Mouse (Mus musculus) brown adipose tissue, adult 24 weeks (tissue): ENCODE results near the gene Slc10a6. TPM values are rescaled to one million over a fixed set of nuclear protein-coding genes. Genes with fewer than 3 reads are reported as not detected.

ENCODE experiments used
- H3K27ac ChIP-seq: fragments of 200-500 bp; replicated peaks from 2 replicates; pipeline ENCODE4 v1.5.1; 2012; ENCODE audit warnings: low read depth, mild to moderate bottlenecking, low read length
- H3K4me1 ChIP-seq: fragments of 200-500 bp; 2 replicates; pipeline ENCODE4 v1.6.1; 2012; ENCODE audit warnings: low read length, mixed read lengths; ENCODE audit not compliant: control insufficient read depth, insufficient read depth, insufficient read length
- H3K4me3 ChIP-seq: fragments of 200-500 bp; 2 replicates; pipeline ENCODE4 v1.5.1; 2012; ENCODE audit warnings: low read depth, mild to moderate bottlenecking, low read length, moderate library complexity; ENCODE audit not compliant: insufficient read depth
- polyA plus RNA-seq: library from polyadenylated mRNA; stranded (reverse); fragments of >200 nt; gene quantifications from 2 replicates; pipeline ENCODE4 v1.2.4, GENCODE M21; 2012; ENCODE audit not compliant: missing spikeins, insufficient read depth, insufficient read length

Slc10a6 gene
- polyA plus RNA-seq, 1 experiment, result not detected

DNA sequence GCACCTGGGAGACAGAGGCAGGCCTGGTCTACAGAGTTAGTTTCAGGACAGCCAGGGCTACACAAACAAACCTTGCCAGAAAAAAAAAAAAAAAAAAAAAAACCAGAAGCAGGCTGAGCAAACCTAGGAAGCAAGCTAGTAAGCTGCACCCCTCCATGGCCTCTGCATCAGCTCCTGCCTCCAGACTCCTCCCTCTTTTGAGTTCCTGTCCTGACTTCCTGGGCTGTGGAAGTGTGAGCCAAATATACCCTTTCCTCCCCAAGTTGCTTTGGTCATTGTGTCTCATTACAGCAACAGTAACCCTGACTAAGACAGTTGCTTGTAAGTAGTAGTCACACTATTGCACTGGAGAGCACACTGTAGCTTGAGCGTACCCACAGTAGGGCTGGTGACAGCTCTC, 15.0 kb upstream of the Slc10a6 start:
- H3K27ac ChIP-seq, result no peak overlapping the region
- H3K4me1 ChIP-seq, result no peaks in the 10 kb centered on the region
- H3K4me3 ChIP-seq, result no peak overlapping the region

DNA sequence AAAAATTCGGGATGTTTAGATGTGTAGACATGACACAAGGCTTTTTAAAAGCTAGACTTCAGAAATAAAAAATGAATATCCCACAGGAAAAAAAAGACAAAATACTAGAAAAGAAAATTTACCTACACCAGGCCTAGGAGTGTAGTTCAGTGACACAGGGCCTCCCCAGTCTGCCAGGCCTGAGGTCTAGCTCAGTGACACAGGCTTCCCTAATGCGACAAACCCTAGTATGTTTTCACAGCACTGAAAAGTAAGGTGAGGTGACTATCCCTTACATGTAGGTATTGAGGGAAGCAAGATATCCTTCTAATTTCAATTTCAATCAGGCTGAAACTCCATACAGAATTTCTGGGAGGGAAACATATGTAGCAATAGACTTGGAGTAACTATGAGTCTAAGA, 8.0 kb upstream of the Slc10a6 start:
- Histone ChIP-seq H3K4me1 (no peaks in the 10 kb centered on the region), H3K27ac (no peak overlapping the region), H3K4me3 (no peak overlapping the region)

DNA sequence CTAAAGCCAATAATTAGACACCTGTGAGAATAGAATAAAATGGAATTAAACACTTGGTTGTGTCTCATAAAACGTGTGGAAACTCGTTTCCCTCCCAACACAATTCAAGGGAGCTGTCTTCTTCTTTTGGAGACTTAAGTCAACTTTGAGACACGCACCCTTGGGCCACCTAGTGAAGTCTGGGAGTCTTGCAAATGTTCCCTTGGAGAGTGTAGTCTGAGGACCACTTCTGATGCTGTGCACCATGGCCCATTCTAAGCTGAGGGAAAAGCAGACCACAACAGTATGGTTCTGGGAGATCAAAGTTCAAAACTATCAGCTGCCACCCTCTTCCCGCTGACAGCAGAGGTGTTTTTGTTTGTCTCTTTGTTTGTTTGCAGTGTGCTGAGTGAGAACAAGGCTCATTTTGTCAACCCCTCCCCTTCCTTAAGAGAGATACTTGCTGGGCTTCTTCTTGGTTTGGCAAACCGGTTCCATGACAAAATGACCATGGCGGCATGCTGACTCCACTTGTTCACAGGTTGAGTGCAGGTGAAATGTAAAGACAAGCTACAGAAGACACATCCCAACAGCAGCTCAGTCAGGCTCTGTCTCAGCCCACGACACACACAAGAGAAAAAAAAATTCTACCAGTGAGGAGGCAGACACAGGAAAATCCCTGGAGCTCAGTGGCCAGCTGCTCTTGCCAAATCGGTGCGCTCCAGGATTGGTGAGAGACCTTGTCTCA, 814 bp upstream of the Slc10a6 start:
- peaks cover 11% of the 10 kb centered on the region; the same call in 1 of the 2 replicates for H3K4me1 ChIP-seq
- H3K4me3 ChIP-seq, result no peak overlapping the region
- H3K27ac ChIP-seq, result peak overlapping the region; percentile 83

DNA sequence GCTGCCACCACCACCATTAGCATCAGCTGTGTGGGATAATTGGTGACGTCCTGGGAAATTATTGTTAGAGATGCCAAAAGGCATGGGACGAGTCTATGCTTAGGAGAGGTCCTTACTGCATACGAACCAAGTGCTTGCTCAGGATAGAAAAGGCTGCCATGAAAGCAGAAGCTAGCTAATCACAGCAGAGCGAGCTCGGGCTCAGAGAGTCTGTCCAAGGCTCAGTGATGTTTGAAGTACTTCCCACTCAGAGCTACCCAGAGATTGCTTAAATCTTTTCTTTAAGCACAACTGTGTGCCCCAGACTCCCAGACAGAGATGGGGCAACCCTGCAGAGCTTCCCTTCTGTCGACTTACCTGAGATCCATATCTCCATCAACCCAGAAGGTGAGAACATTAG, 704 bp downstream of the Slc10a6 start:
- peak overlapping the region; percentile 55 for H3K4me3 ChIP-seq
- H3K27ac ChIP-seq, result peak overlapping the region; percentile 68
- peaks cover 16% of the 10 kb centered on the region; the same call in 1 of the 2 replicates for H3K4me1 ChIP-seq

DNA sequence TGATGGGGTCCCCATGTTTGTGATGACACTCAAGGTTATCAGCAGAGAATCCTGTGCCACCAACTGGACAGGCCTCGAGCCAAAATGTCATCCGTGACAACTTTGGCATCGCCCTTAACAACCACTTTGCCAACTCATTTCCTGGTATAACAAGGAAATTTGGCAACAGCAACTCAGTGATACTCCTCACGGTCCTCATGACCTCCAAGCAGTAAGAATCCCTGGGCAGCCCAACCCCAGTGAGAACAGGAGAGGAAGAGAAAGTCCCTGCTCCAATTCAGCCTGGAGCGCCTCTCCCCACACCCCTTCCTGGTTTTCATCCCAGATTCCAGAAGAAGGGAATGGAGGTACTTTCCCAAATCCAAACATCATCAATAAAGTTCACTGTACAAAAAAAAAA, 4.4 kb downstream of the Slc10a6 start:
- Histone ChIP-seq H3K4me3 (no peak overlapping the region), H3K4me1 (peaks cover 20% of the 10 kb centered on the region; the same call in 1 of the 2 replicates), H3K27ac (0 out of 2 replicates have a peak overlapping the region, but pooled peaks have one; percentile 19)

DNA sequence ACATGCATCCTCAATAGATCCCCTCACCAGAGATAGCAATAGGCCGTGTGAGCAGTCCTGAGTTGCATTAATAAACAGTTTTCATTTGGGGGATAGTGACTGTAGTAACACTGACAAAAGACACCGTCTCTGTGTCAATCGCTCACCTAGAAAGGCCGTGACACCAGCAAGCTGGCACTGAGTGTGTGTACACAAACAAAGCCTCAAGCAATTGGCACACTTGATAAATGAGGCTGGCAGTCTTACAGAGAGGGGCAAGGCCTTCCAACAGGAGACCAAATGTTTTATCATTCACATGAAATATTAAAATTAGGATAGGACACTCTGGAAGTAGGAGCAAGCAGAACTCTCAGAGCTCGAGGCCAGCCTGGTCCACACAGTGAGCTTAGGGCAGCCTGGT, 6.9 kb downstream of the Slc10a6 start:
- H3K27ac ChIP-seq, result no peak overlapping the region
- H3K4me1 ChIP-seq, result peaks cover 14% of the 10 kb centered on the region; the same call in 1 of the 2 replicates
- H3K4me3 ChIP-seq, result no peak overlapping the region

DNA sequence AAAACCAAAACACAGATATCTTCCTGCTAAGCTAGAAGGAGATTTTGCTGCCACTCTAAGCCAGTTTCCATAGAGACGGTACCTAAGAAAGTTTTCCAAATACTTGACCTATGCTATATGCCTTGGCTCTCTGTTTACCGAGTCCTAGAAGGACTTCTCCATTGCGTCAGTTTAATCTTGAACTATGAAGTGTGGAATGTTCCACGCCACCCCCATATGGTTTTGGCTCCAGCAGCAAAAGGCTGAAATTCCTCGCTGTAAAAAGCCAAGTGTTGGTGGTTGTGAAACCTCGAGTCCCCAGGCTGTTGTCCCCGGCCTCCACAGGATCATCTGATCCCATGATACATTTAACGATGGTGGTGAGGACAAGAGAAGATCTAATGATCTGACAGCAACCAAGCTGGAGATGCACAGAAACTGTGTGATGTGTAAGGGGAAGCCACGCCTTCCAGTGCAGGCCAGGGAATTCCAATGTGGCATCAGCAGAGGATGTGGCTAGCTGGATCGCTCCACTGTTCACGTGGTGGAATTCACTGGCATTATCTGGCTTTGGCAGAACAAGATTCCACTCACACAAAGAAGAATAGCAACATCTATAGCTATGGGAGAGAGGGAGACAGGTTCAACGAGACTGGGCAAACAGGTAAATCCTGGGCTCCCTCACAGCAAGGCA, 8.8 kb downstream of the Slc10a6 start:
- Histone ChIP-seq H3K27ac (0 out of 2 replicates have a peak overlapping the region, but pooled peaks have one; percentile 1), H3K4me1 (peaks cover 14% of the 10 kb centered on the region; the same call in 1 of the 2 replicates), H3K4me3 (no peak overlapping the region)

DNA sequence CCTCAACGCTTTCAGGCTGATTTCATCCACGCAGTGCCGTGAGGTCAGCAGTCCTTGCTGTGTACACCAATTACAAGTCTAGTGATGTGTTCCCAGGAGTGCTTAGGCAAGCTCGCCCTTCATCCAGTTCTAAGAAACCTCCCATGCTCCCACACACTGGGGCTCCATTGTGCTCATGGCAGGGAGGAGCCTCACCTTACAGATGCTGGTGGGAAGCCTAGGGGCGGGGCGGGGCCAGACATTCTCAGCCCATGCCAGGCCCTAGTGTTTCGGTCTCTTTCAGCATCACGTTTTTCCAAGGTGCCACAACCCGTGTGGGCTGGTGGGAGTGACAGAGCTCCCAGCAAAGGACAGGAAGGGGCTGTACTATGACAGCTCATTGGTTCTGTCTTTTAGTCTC, 12.0 kb downstream of the Slc10a6 start:
- Histone ChIP-seq H3K4me3 (no peak overlapping the region), H3K4me1 (peaks cover 6% of the 10 kb centered on the region; the same call in 1 of the 2 replicates), H3K27ac (no peak overlapping the region)

DNA sequence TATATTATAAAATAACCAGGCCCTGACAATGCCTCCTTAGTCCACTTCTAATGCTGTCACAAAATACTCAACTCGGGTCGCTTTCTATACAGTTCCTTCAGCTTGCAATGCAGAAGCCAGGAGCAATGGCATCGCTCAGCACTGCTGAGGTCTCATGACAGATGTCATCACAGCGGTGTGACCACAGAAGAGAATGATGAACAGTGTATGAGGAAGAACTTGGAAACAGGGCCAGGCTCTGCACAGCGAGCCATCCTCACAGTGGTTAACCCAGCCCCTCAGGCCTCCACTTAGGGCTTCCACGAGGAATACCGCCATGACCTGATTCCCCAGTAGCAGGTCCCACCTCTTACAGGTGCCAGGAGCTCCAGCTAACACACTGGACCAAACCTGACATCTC, 14.8 kb downstream of the Slc10a6 start:
- H3K4me3 ChIP-seq, result no peak overlapping the region
- H3K27ac ChIP-seq, result peak overlapping the region; percentile 49; the same call in 1 of the 2 replicates
- peaks cover 3% of the 10 kb centered on the region; the same call in 1 of the 2 replicates for H3K4me1 ChIP-seq

DNA sequence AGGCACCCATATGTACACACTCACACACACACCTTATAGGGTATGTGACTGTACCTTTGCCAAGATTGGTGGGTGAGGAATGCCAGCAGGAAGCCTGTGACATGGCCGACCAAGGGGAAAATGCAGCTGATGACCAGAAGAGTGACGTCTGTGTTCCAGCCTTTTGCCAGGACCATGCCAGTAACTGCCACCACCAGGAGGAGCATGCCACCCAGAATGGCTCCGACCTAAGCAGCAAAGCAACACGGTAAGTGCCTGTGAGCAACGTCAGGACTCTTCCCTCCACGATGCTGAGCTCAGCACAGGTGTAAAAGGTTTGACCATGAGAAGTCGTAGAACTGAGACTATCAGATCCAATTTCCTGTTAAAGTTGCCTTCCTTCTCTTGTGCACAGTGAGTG, 16.9 kb downstream of the Slc10a6 start:
- Histone ChIP-seq H3K4me1 (peaks cover 3% of the 10 kb centered on the region; the same call in 1 of the 2 replicates), H3K27ac (no peak overlapping the region), H3K4me3 (no peak overlapping the region)

DNA sequence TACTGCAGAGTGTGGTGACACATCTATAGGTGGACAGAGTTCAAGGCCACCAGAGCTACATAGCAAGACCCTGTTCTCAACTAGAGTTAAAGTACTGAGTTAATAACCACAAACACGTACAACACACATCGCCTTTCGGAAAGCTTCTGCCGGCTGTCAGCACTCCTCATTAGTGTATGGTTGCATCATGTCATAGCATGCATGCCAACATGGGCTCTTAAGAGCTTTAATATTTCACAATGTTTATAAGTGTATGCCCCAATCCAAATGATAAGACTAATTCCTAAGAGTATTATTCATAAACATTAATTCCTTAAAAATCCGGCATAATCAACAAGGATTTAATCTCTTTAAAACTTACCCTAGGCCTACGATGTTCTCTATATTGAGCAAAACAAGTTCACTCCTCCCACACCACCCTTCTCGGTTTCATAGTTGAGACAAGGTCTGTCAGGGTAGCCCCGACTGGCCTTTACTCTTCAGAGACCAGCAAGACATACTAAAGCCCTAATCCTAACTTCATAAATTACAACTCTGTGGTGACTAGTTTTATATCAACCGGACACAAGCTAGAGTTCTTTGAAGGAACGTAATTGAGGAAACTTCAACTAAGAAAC, 18.2 kb downstream of the Slc10a6 start:
- Histone ChIP-seq H3K4me1 (peaks cover 3% of the 10 kb centered on the region; the same call in 1 of the 2 replicates), H3K4me3 (no peak overlapping the region), H3K27ac (no peak overlapping the region)

DNA sequence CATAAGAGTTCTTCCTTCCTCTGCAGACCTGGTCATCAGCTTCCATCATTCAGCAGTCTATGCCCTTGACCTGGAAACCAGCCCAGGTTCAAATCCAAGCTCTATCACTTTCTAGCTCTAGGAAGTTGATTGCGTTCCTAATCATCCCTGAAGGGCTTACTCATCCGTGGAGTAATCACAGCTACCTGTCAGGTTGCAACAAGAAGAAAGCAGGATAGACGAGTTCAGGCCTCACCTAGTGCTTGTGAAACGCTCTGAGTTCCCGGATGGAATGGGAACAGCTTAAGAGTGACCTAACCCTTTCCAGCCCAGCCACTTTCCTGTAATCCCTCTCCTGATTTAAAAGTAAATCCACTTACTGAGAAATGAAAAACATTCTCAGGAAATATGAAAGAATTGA, 19.1 kb downstream of the Slc10a6 start:
- Histone ChIP-seq H3K4me1 (peaks cover 3% of the 10 kb centered on the region; the same call in 1 of the 2 replicates), H3K4me3 (no peak overlapping the region), H3K27ac (no peak overlapping the region)

DNA sequence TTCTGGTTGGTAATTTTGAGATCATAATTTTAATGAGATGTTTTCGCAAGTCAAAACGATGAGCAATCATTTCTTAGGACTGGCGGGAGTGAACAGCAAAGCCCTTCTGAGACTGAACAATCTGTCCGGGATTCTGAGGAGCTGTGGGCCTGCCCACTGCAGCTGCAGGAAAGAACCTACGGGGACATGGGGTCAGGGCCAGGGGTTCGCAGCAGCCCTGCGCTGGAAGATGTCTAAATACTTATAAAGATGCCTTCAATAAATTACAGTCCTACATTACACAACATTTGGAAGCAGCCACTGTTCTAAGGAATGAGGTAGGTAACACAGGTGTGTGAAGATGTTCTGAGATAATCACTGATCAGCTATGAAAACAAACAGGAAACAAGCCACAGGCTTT, 23.5 kb downstream of the Slc10a6 start:
- Histone ChIP-seq H3K4me3 (no peak overlapping the region), H3K4me1 (no peaks in the 10 kb centered on the region), H3K27ac (no peak overlapping the region)

DNA sequence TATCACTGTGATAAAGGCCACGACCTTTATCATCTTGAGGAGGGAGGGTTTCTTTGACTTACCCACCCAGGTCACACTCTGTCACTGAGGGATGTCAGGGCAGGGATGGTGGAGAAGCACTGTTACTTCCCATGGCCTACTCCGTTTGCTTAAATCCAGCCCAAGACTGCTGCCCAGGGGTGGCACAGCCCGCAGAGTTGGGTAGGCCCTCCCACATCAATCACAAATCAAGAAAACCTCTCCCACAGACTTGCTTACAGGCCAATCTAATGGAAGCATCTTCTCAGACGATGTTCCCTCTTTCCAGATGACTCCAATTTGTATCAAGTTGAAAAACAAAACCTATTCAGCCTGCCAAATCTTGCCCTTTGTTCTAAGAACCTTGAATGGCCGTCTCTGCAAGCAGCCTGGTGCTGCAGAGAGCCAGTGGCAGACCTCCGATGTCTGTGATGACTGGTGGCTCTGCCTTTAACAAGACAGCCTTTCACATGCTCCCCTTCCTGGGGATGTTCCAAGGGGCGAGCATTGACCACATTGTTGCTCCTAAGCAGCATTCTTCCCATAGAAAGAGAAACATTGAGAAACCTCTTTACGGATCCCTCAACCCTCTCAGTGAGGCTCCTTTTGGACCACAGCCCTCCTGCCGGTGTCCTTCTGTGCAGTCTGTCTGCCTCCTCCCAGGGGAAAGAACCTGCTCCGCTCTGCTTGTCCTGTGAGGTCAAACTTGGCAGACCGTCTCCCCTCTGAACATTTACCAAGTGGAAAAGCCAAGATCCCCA, 25.9 kb downstream of the Slc10a6 start:
- no peak overlapping the region for H3K4me3 ChIP-seq
- no peaks in the 10 kb centered on the region for H3K4me1 ChIP-seq
- H3K27ac ChIP-seq, result no peak overlapping the region

DNA sequence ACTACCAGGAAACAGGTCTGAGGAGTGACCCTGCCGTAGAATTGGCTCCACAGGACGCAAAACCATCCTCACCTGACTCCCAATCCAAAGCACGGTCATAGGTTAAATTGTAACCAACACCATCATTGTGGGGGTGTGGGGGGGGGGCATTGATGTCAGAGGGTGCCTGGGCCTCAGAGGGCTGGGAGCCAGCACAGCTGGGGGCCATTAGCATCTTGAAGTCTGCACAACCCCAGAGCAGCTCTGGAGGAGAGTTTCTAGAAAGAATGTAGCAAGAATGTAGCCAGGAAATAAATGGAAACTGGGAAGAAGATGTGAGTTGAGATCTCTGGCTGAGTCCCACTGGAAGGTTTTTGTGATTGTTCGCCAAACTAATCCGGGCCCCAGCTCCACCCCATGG, 30.3 kb downstream of the Slc10a6 start:
- Histone ChIP-seq H3K27ac (no peak overlapping the region), H3K4me1 (no peaks in the 10 kb centered on the region), H3K4me3 (no peak overlapping the region)
